ENCODE assay signal across 8 mouse cellular contexts in genomic region chr12:20231528-20231927, GRCm38 (mm10).
A peak's percentile ranks its signal among the peaks of the same experiment; 100 is the strongest.
DNase-seq lines count a peak whose midpoint lies in the region; ATAC-seq lines count a peak whose summit lies in the region.

No protein-coding gene starts in this region.

- no peak overlapping the region for H3K4me3 ChIP-seq in forebrain, embryonic 11.5 days (ENCODE audit: low read depth, low read length)
- no peak overlapping the region for H3K4me3 ChIP-seq in forebrain, embryonic 13.5 days
- no peak overlapping the region for H3K4me3 ChIP-seq in hindbrain, embryonic 14.5 days (replicated peaks; ENCODE audit: low read length)

- no peak overlapping the region for H3K4me2 ChIP-seq in forebrain, embryonic 11.5 days (ENCODE audit: low read depth, low read length, severe bottlenecking)
- H3K4me2 ChIP-seq in forebrain, embryonic 13.5 days, result no peak overlapping the region
- H3K4me2 ChIP-seq in hindbrain, embryonic 14.5 days (replicated peaks), result no peak overlapping the region

- 72% methylated on average over 12 of the region's 12 CpGs for WGBS in forebrain, embryonic 11.5 days
- WGBS in forebrain, embryonic 13.5 days, result 69% methylated on average over 12 of the region's 12 CpGs
- 72% methylated on average over 12 of the region's 12 CpGs for WGBS in hindbrain, embryonic 14.5 days

- ATAC-seq in forebrain, embryonic 11.5 days (replicated peaks; ENCODE audit: low FRiP score), result peak; percentile 25; the same call in 1 of the 2 replicates
- no peak; the same call in 1 of the 2 replicates for ATAC-seq in forebrain, embryonic 13.5 days
- ATAC-seq in hindbrain, embryonic 14.5 days (ENCODE audit: low FRiP score), result peak; percentile 22; the same call in 1 of the 2 replicates

- peak; percentile 67 for DNase-seq in forebrain, embryonic 11.5 days (ENCODE audit: low spot score)
- DNase-seq in urinary bladder, postnatal 10 days (ENCODE audit: low spot score), result peak; percentile 15
- DNase-seq in urinary bladder, adult 18-20 months (ENCODE audit: low spot score in 2 of 2), result no peak
- peak; percentile 21 for DNase-seq in hindbrain, embryonic 14.5 days (ENCODE audit: low spot score)
- DNase-seq in naive thymus-derived CD4-positive, alpha-beta T cell, adult 2 months (ENCODE audit: low read depth), result peak; percentile 5
- DNase-seq in right cerebral cortex, adult 18-20 months, result no peak
- no peak for DNase-seq in adrenal gland, postnatal 10 days

- no peak overlapping the region for H3K9ac ChIP-seq in forebrain, embryonic 11.5 days (ENCODE audit: low read length)
- H3K9ac ChIP-seq in forebrain, embryonic 13.5 days, result no peak overlapping the region
- H3K9ac ChIP-seq in hindbrain, embryonic 14.5 days, result no peak overlapping the region

- peaks cover 2% of the 10 kb centered on the region; the same call in 1 of the 2 replicates for H3K36me3 ChIP-seq in forebrain, embryonic 11.5 days (ENCODE audit: control insufficient read depth, insufficient read depth, low read length)
- peaks cover 33% of the 10 kb centered on the region; the same call in 1 of the 2 replicates for H3K36me3 ChIP-seq in forebrain, embryonic 13.5 days (ENCODE audit: poor library complexity, severe bottlenecking)
- H3K36me3 ChIP-seq in hindbrain, embryonic 14.5 days (replicated peaks; ENCODE audit: control insufficient read depth, insufficient read depth), result no peaks in the 10 kb centered on the region

- H3K27ac ChIP-seq in forebrain, embryonic 11.5 days (ENCODE audit: low read depth, low read length), result no peak overlapping the region
- no peak overlapping the region for H3K27ac ChIP-seq in forebrain, embryonic 13.5 days
- H3K27ac ChIP-seq in hindbrain, embryonic 14.5 days, result no peak overlapping the region

- peaks cover 70% of the 10 kb centered on the region for H3K9me3 ChIP-seq in forebrain, embryonic 11.5 days (ENCODE audit: control insufficient read depth, low read length)
- peaks cover 77% of the 10 kb centered on the region for H3K9me3 ChIP-seq in forebrain, embryonic 13.5 days (replicated peaks)
- H3K9me3 ChIP-seq in hindbrain, embryonic 14.5 days (ENCODE audit: control insufficient read depth, low read length), result peaks cover 78% of the 10 kb centered on the region

- peaks cover 10% of the 10 kb centered on the region for H3K27me3 ChIP-seq in forebrain, embryonic 11.5 days (ENCODE audit: control insufficient read depth, insufficient read depth, low read length)
- peaks cover 12% of the 10 kb centered on the region for H3K27me3 ChIP-seq in forebrain, embryonic 13.5 days
- no peaks in the 10 kb centered on the region for H3K27me3 ChIP-seq in hindbrain, embryonic 14.5 days (ENCODE audit: control insufficient read depth, insufficient read depth, low read length)

- no peaks in the 10 kb centered on the region for H3K4me1 ChIP-seq in forebrain, embryonic 11.5 days (replicated peaks; ENCODE audit: control insufficient read depth, insufficient read depth, low read length)
- no peaks in the 10 kb centered on the region for H3K4me1 ChIP-seq in forebrain, embryonic 13.5 days
- H3K4me1 ChIP-seq in hindbrain, embryonic 14.5 days (replicated peaks; ENCODE audit: control insufficient read depth, insufficient read depth, low read length), result no peaks in the 10 kb centered on the region

Comparison
In these comparisons a context has a peak if more than half of its experiments do, and no peak if none do; other contexts are left out.
1. DNase-seq: peak in forebrain, embryonic 11.5 days (single experiment), urinary bladder, postnatal 10 days (single experiment), hindbrain, embryonic 14.5 days (single experiment) and naive thymus-derived CD4-positive, alpha-beta T cell, adult 2 months (single experiment); none in urinary bladder, adult 18-20 months (0 of 2), right cerebral cortex, adult 18-20 months (single experiment) and adrenal gland, postnatal 10 days (single experiment).